Mouse (Mus musculus): ENCODE measurements around the gene Fbxo44. TPM values are rescaled to one million over a fixed set of nuclear protein-coding genes. Genes with fewer than 3 reads are reported as not detected.
A peak's percentile ranks its signal among the peaks of the same experiment; 100 is the strongest.

Gene Fbxo44
- polyA plus RNA-seq, 1 experiment from 2014 or later, result 25.1 TPM

- H3K36me3 ChIP-seq (replicated peaks; ENCODE audit: control insufficient read depth, insufficient read depth, low read depth, low read length), result no peaks in the 10 kb centered on the region
- H3K9me3 ChIP-seq (replicated peaks; ENCODE audit: control insufficient read depth, low read length), result no peaks in the 10 kb centered on the region
- peak; percentile 39 for DNase-seq (ENCODE audit: low spot score)
- H3K27ac ChIP-seq (replicated peaks; ENCODE audit: low read depth, low read length), result no peak overlapping the region
- 0% methylated on average over 29 of the region's 30 CpGs for WGBS
- H3K4me3 ChIP-seq (ENCODE audit: low read depth, low read length), result no peak overlapping the region
- peaks cover 48% of the 10 kb centered on the region for H3K27me3 ChIP-seq (ENCODE audit: control insufficient read depth, insufficient read depth, low read length)
- H3K9ac ChIP-seq (replicated peaks; ENCODE audit: low read length), result no peak overlapping the region
- H3K4me1 ChIP-seq (ENCODE audit: control insufficient read depth, insufficient read depth, low read length), result no peaks in the 10 kb centered on the region; the same call in 1 of the 2 replicates
- H3K4me2 ChIP-seq (ENCODE audit: low read depth, low read length), result peak overlapping the region; percentile 21; the same call in 1 of the 2 replicates
- ATAC-seq (replicated peaks; ENCODE audit: insufficient number of reproducible peaks, low FRiP score, low TSS enrichment, low read depth), result no peak; the same call in 1 of the 2 replicates
Measured at GRCm38 (mm10) chr4:148173811-148174494, 13.7 kb upstream of the Fbxo44 start.

DNA sequence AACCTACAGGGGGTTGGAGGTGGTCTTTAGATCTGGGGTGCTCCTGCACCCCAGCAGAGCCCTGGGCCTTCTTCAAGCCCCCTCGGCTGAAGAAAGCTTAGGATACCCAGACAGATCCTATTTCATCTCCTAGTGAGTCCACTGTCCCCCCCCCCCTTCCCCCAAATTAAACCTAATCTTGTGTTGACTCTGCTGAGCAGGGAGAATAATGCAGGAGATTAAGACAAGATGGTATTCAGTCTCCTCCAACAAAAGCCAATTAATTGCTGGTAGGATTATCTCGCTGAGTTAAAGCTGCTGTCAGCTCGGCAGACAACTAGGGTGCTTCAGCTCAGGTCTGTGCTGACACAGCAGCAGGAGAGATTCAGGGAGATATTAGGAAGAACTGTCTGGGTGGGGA, 11.0 kb upstream of the Fbxo44 start:
- H3K9me3 ChIP-seq (replicated peaks; ENCODE audit: control insufficient read depth, low read length), result no peaks in the 10 kb centered on the region
- WGBS, result 18% methylated on average over 3 of the region's 3 CpGs
- H3K27me3 ChIP-seq (ENCODE audit: control insufficient read depth, insufficient read depth, low read length), result peaks cover 52% of the 10 kb centered on the region
- DNase-seq (ENCODE audit: low spot score) (no peak), ATAC-seq (replicated peaks; ENCODE audit: insufficient number of reproducible peaks, low FRiP score, low TSS enrichment, low read depth) (no peak)
- no peak overlapping the region for H3K27ac ChIP-seq (replicated peaks; ENCODE audit: low read depth, low read length)
- H3K4me2 ChIP-seq (ENCODE audit: low read depth, low read length), result no peak overlapping the region
- no peaks in the 10 kb centered on the region for H3K36me3 ChIP-seq (replicated peaks; ENCODE audit: control insufficient read depth, insufficient read depth, low read depth, low read length)
- H3K4me1 ChIP-seq (ENCODE audit: control insufficient read depth, insufficient read depth, low read length), result no peaks in the 10 kb centered on the region; the same call in 1 of the 2 replicates
- no peak overlapping the region; the same call in 1 of the 2 replicates for H3K9ac ChIP-seq (replicated peaks; ENCODE audit: low read length)
- H3K4me3 ChIP-seq (ENCODE audit: low read depth, low read length), result no peak overlapping the region

GRCm38 (mm10) chr4:148170842-148171241, 10.6 kb upstream of the Fbxo44 start:
- Histone ChIP-seq H3K9me3 (replicated peaks; ENCODE audit: control insufficient read depth, low read length) (no peaks in the 10 kb centered on the region), H3K4me2 (ENCODE audit: low read depth, low read length) (no peak overlapping the region), H3K4me1 (ENCODE audit: control insufficient read depth, insufficient read depth, low read length) (no peaks in the 10 kb centered on the region; the same call in 1 of the 2 replicates), H3K27ac (replicated peaks; ENCODE audit: low read depth, low read length) (no peak overlapping the region), H3K4me3 (ENCODE audit: low read depth, low read length) (no peak overlapping the region), H3K36me3 (replicated peaks; ENCODE audit: control insufficient read depth, insufficient read depth, low read depth, low read length) (no peaks in the 10 kb centered on the region), H3K27me3 (ENCODE audit: control insufficient read depth, insufficient read depth, low read length) (peaks cover 53% of the 10 kb centered on the region), H3K9ac (replicated peaks; ENCODE audit: low read length) (no peak overlapping the region)
- DNase-seq (ENCODE audit: low spot score), result peak; percentile 76
- WGBS, result 0% methylated on average over 2 of the region's 2 CpGs
- ATAC-seq (replicated peaks; ENCODE audit: insufficient number of reproducible peaks, low FRiP score, low TSS enrichment, low read depth), result no peak

DNA sequence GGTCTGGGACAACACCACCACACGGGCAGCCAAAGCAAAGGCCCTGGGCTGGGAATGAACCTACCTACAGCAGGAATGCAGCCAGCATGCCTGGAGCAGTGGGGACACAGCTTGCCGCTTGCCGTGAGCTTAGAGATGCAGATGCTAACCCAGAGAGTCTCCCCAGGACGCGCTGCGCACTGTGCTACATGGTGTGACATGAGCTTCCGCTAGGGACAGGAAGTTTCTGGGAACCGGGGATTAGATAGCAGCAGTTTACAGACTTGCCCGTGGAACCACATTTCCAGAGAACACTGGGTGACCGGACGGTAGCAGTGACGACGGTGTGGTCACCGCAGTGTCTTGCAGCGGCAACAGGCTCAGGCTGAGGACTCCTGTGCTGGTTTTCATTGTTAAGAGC, 9.3 kb upstream of the Fbxo44 start:
- no peaks in the 10 kb centered on the region for H3K36me3 ChIP-seq (replicated peaks; ENCODE audit: control insufficient read depth, insufficient read depth, low read depth, low read length)
- no peak for DNase-seq (ENCODE audit: low spot score)
- H3K4me1 ChIP-seq (ENCODE audit: control insufficient read depth, insufficient read depth, low read length), result no peaks in the 10 kb centered on the region; the same call in 1 of the 2 replicates
- 24% methylated on average over 15 of the region's 15 CpGs for WGBS
- peaks cover 54% of the 10 kb centered on the region for H3K27me3 ChIP-seq (ENCODE audit: control insufficient read depth, insufficient read depth, low read length)
- no peak overlapping the region for H3K4me2 ChIP-seq (ENCODE audit: low read depth, low read length)
- H3K4me3 ChIP-seq (ENCODE audit: low read depth, low read length), result no peak overlapping the region
- H3K9me3 ChIP-seq (replicated peaks; ENCODE audit: control insufficient read depth, low read length), result no peaks in the 10 kb centered on the region
- no peak overlapping the region for H3K9ac ChIP-seq (replicated peaks; ENCODE audit: low read length)
- H3K27ac ChIP-seq (replicated peaks; ENCODE audit: low read depth, low read length), result no peak overlapping the region
- no peak for ATAC-seq (replicated peaks; ENCODE audit: insufficient number of reproducible peaks, low FRiP score, low TSS enrichment, low read depth)

DNA sequence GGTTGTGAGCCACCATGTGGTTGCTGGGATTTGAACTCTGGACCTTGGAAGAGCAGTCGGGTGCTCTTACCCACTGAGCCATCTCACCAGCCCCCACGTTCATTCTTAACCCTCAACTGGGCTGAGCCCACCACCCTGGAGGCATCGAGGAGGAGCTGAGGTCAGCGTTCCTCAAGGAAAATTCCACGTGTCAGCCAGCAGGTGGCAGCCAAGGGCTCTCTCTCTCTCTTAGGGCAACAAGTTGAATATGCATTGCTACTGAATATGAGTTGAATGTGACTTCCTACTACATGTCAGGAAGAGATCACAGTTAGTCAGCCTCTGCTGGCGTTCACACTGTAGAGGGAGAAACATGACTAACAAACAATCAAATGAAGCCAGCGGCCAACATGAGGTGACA, 8.0 kb upstream of the Fbxo44 start:
- ATAC-seq (replicated peaks; ENCODE audit: insufficient number of reproducible peaks, low FRiP score, low TSS enrichment, low read depth) (no peak), DNase-seq (ENCODE audit: low spot score) (peak; percentile 69)
- H3K4me1 ChIP-seq (ENCODE audit: control insufficient read depth, insufficient read depth, low read length), result no peaks in the 10 kb centered on the region; the same call in 1 of the 2 replicates
- H3K27me3 ChIP-seq (ENCODE audit: control insufficient read depth, insufficient read depth, low read length), result peaks cover 51% of the 10 kb centered on the region
- H3K9me3 ChIP-seq (replicated peaks; ENCODE audit: control insufficient read depth, low read length), result no peaks in the 10 kb centered on the region
- WGBS, result 24% methylated on average over 7 of the region's 7 CpGs
- H3K4me2 ChIP-seq (ENCODE audit: low read depth, low read length), result no peak overlapping the region
- no peaks in the 10 kb centered on the region for H3K36me3 ChIP-seq (replicated peaks; ENCODE audit: control insufficient read depth, insufficient read depth, low read depth, low read length)
- H3K9ac ChIP-seq (replicated peaks; ENCODE audit: low read length), result no peak overlapping the region
- no peak overlapping the region for H3K27ac ChIP-seq (replicated peaks; ENCODE audit: low read depth, low read length)
- no peak overlapping the region for H3K4me3 ChIP-seq (ENCODE audit: low read depth, low read length)

DNA sequence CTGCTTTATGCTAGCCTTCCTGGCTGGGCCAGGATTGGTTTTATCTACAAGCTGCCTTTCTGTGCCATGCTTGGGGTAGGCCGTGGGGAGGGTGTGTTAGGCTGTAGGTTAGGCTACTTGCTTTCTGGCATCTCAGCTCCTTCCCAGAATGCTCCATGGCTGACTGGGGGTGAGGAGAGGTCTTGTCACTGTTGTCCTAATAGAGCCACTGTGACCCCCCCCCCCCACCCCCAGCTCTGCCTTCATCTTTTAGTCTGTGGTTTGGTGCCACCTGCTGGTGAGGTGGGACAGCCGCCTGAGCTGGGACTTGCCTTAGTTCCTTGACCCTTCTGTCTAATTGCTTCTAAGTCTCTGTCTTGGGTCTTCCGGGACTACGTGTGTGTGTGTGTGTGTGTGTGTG, 6.7 kb upstream of the Fbxo44 start:
- H3K27me3 ChIP-seq (ENCODE audit: control insufficient read depth, insufficient read depth, low read length), result peaks cover 50% of the 10 kb centered on the region
- no peaks in the 10 kb centered on the region; the same call in 1 of the 2 replicates for H3K4me1 ChIP-seq (ENCODE audit: control insufficient read depth, insufficient read depth, low read length)
- DNase-seq (ENCODE audit: low spot score), result peak; percentile 69
- no peak overlapping the region for H3K9ac ChIP-seq (replicated peaks; ENCODE audit: low read length)
- H3K27ac ChIP-seq (replicated peaks; ENCODE audit: low read depth, low read length), result no peak overlapping the region
- no peak overlapping the region for H3K4me2 ChIP-seq (ENCODE audit: low read depth, low read length)
- no peaks in the 10 kb centered on the region for H3K36me3 ChIP-seq (replicated peaks; ENCODE audit: control insufficient read depth, insufficient read depth, low read depth, low read length)
- no peak for ATAC-seq (replicated peaks; ENCODE audit: insufficient number of reproducible peaks, low FRiP score, low TSS enrichment, low read depth)
- 0 out of 2 replicates have a peak overlapping the region, but pooled peaks have one; percentile 5 for H3K4me3 ChIP-seq (ENCODE audit: low read depth, low read length)
- no peaks in the 10 kb centered on the region for H3K9me3 ChIP-seq (replicated peaks; ENCODE audit: control insufficient read depth, low read length)
- WGBS, result 23% methylated on average over 4 of the region's 4 CpGs

DNA sequence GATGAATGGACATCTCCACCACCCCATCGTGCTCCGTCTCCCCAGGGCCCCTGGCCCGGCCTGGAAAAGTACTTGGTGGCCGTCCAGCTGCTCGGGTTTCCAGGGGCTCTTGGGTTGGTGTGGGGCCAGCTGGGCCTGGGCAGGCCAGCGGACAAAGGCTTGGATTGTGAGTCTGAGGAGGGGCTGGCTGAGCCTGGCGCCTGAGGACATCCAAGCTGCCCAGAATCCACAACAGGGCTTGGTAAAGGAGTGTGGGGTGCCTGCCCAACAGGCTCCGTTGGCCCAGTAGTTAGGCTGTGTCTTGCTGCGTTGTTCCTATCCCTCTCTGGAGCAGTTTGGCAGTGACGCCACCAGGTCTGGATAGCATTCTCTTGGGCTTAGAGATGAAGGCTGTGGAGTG, 6.1 kb upstream of the Fbxo44 start:
- WGBS, result 4% methylated on average over 10 of the region's 10 CpGs
- Histone ChIP-seq H3K4me1 (ENCODE audit: control insufficient read depth, insufficient read depth, low read length) (no peaks in the 10 kb centered on the region; the same call in 1 of the 2 replicates), H3K4me2 (ENCODE audit: low read depth, low read length) (no peak overlapping the region; the same call in 1 of the 2 replicates), H3K4me3 (ENCODE audit: low read depth, low read length) (0 out of 2 replicates have a peak overlapping the region, but pooled peaks have one; percentile 5), H3K27me3 (ENCODE audit: control insufficient read depth, insufficient read depth, low read length) (peaks cover 55% of the 10 kb centered on the region), H3K9ac (replicated peaks; ENCODE audit: low read length) (no peak overlapping the region), H3K36me3 (replicated peaks; ENCODE audit: control insufficient read depth, insufficient read depth, low read depth, low read length) (no peaks in the 10 kb centered on the region), H3K27ac (replicated peaks; ENCODE audit: low read depth, low read length) (no peak overlapping the region), H3K9me3 (replicated peaks; ENCODE audit: control insufficient read depth, low read length) (no peaks in the 10 kb centered on the region)
- ATAC-seq (replicated peaks; ENCODE audit: insufficient number of reproducible peaks, low FRiP score, low TSS enrichment, low read depth) (no peak), DNase-seq (ENCODE audit: low spot score) (no peak)

DNA sequence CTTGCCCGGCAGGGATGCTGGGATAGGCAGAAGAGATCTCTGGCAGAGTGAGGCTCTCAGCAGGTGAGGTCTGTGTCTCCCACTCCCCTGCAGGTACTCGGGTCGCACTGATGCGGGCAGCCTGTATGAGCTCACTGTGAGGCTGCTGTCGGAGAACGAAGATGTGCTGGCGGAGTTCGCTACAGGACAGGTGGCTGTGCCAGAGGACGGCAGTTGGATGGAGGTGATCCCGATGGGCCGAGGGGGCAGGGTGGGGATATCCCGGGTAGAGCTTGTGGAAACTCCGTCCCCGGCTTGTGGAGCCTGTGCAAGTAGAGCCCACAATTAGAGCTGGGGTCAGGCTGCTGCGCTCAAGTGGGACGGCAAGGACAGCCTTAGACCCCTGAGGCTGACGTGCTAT, 5.3 kb upstream of the Fbxo44 start:
- Histone ChIP-seq H3K4me2 (ENCODE audit: low read depth, low read length) (no peak overlapping the region), H3K4me3 (ENCODE audit: low read depth, low read length) (no peak overlapping the region), H3K9ac (replicated peaks; ENCODE audit: low read length) (no peak overlapping the region), H3K9me3 (replicated peaks; ENCODE audit: control insufficient read depth, low read length) (no peaks in the 10 kb centered on the region), H3K36me3 (replicated peaks; ENCODE audit: control insufficient read depth, insufficient read depth, low read depth, low read length) (no peaks in the 10 kb centered on the region), H3K4me1 (ENCODE audit: control insufficient read depth, insufficient read depth, low read length) (no peaks in the 10 kb centered on the region; the same call in none of the 2 replicates), H3K27me3 (ENCODE audit: control insufficient read depth, insufficient read depth, low read length) (peaks cover 64% of the 10 kb centered on the region), H3K27ac (replicated peaks; ENCODE audit: low read depth, low read length) (no peak overlapping the region)
- no peak for ATAC-seq (replicated peaks; ENCODE audit: insufficient number of reproducible peaks, low FRiP score, low TSS enrichment, low read depth)
- DNase-seq (ENCODE audit: low spot score), result no peak
- WGBS, result 5% methylated on average over 17 of the region's 17 CpGs
